Mouse (Mus musculus): ENCODE results near the gene Specc1l. TPM values are rescaled to one million over a fixed set of nuclear protein-coding genes. Genes with fewer than 3 reads are reported as not detected.
"Not testable (repeated sequence)": the region's sequence is repeated elsewhere in the genome, so short reads cannot be mapped to it uniquely, and the experiment has no call there.

The Specc1l gene
- polyA plus RNA-seq, 1 experiment, result 17.7 TPM

DNA sequence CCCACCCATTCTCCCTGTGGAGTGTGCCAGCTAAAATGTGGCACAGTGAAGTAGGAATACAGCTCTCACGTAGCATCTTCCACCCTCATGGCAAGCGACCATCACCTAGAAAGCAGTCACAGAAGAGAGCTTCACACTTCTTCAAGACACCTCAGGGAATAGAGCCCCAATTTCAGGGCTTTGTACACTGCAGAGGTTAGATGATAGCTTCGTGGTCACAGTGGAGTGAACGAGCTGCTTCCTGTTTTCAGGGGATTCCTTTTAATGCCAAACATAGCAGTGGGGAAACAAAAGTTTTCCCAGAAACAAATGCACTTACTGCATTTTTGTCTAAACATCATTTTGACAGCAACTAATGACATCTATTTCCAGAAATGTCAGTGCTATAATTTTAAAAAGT is 77.5 kb downstream of the Specc1l start:
- Histone ChIP-seq H3K27me3 (ENCODE audit: control insufficient read depth, insufficient read depth, low read length) (no peaks in the 10 kb centered on the region), H3K27ac (ENCODE audit: insufficient read depth, low read length) (peak overlapping the region; percentile 38; the same call in 1 of the 2 replicates), H3K4me3 (ENCODE audit: extremely low read depth, insufficient read depth, insufficient read length) (no peak overlapping the region), H3K4me1 (ENCODE audit: control insufficient read depth, insufficient read depth, insufficient read length) (peaks cover 13% of the 10 kb centered on the region), H3K36me3 (ENCODE audit: control insufficient read depth, insufficient read depth, low read length) (peaks cover 3% of the 10 kb centered on the region; the same call in 1 of the 2 replicates)
- 24% methylated on average over 4 of the region's 4 CpGs for WGBS
- no peak for TF ChIP-seq CTCF (IDR thresholded peaks at IDR 0.05; ENCODE audit: extremely low read depth, insufficient read depth, insufficient read length, insufficient replicate concordance)
- no peak for TF ChIP-seq POLR2A (IDR thresholded peaks at IDR 0.05; ENCODE audit: low read depth, low read length)
- DNase-seq (ENCODE audit: low read depth in 1 of 2, low spot score in 2 of 2), result no peak

DNA sequence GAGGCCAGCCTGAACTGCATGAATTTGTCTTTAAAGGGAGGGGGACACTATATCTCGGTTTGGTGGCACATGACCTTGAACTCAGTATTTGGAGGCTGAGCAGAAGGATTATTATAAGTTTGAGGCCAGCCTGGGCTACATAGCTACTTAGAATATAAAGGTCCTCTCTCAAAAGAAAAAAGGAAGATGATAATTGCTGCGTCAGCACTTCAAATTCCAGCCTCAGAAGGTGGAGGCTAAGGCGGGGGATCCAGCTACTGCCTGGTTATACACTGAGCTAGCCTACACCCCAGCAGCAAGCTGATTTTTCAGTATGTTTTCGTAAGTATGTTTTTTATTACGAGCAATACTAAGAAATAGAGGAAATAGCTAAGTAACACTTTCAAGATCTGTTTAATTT is 78.8 kb downstream of the Specc1l start:
- 85% methylated on average over 5 of the region's 5 CpGs for WGBS
- Histone ChIP-seq H3K27me3 (ENCODE audit: control insufficient read depth, insufficient read depth, low read length) (no peaks in the 10 kb centered on the region), H3K4me1 (ENCODE audit: control insufficient read depth, insufficient read depth, insufficient read length) (peaks cover 18% of the 10 kb centered on the region), H3K36me3 (ENCODE audit: control insufficient read depth, insufficient read depth, low read length) (peaks cover 3% of the 10 kb centered on the region; the same call in 1 of the 2 replicates), H3K27ac (ENCODE audit: insufficient read depth, low read length) (no peak overlapping the region), H3K4me3 (ENCODE audit: extremely low read depth, insufficient read depth, insufficient read length) (no peak overlapping the region)
- TF ChIP-seq CTCF (IDR thresholded peaks at IDR 0.05; ENCODE audit: extremely low read depth, insufficient read depth, insufficient read length, insufficient replicate concordance) (no peak), POLR2A (IDR thresholded peaks at IDR 0.05; ENCODE audit: low read depth, low read length) (no peak)
- DNase-seq (ENCODE audit: low read depth in 1 of 2, low spot score in 2 of 2), result no peak

DNA sequence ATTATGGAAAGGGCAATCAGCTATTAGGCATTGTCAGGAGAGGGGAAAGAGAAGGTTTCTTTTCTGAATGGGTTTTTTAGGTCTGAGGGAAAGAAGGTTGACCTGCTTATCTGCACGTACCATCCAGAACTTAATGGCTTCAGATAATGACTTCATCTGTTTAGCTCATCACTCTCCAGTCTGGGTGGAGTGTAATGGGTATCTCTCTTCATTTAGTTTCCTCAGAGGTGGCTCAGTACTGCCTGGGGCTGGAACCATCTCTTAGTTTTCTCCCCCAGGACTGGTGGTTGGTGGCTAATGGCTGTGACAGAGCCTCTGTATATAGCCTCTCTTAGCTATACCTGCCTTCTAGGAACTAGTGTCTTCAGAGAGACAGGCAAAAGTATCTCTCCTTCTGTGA is 79.5 kb downstream of the Specc1l start:
- DNase-seq (ENCODE audit: low read depth in 1 of 2, low spot score in 2 of 2), result no peak
- TF ChIP-seq POLR2A (IDR thresholded peaks at IDR 0.05; ENCODE audit: low read depth, low read length) (no peak), CTCF (IDR thresholded peaks at IDR 0.05; ENCODE audit: extremely low read depth, insufficient read depth, insufficient read length, insufficient replicate concordance) (no peak)
- Histone ChIP-seq H3K27ac (ENCODE audit: insufficient read depth, low read length) (no peak overlapping the region), H3K27me3 (ENCODE audit: control insufficient read depth, insufficient read depth, low read length) (no peaks in the 10 kb centered on the region), H3K4me3 (ENCODE audit: extremely low read depth, insufficient read depth, insufficient read length) (no peak overlapping the region), H3K36me3 (ENCODE audit: control insufficient read depth, insufficient read depth, low read length) (peaks cover 3% of the 10 kb centered on the region; the same call in 1 of the 2 replicates), H3K4me1 (ENCODE audit: control insufficient read depth, insufficient read depth, insufficient read length) (peaks cover 18% of the 10 kb centered on the region)
- 86% methylated on average over 1 of the region's 1 CpGs for WGBS

DNA sequence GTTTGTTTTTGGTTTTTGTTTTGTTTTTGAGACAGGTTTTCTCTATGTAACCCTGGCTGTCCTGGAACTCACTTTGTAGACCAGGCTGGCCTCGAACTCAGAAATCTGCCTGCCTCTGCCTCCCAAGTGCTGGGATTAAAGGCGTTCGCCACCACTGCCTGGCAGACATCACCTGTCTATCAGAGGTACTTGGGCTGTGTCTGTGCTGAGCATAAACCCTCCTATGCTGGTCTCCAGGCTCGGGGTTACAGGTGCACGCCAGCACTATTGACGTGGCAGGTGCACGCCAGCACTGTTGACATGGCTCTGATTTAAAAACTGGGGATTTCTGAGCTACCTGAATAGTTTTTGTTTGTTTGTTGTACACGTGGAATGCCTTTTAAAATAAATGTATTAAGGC is 80.3 kb downstream of the Specc1l start:
- DNase-seq (ENCODE audit: low read depth in 1 of 2, low spot score in 2 of 2); H3K4me3 ChIP-seq (ENCODE audit: extremely low read depth, insufficient read depth, insufficient read length); H3K36me3 ChIP-seq (ENCODE audit: control insufficient read depth, insufficient read depth, low read length); H3K27ac ChIP-seq (ENCODE audit: insufficient read depth, low read length); H3K27me3 ChIP-seq (ENCODE audit: control insufficient read depth, insufficient read depth, low read length): not testable (repeated sequence)
- WGBS, result 92% methylated on average over 8 of the region's 8 CpGs
- H3K4me1 ChIP-seq (ENCODE audit: control insufficient read depth, insufficient read depth, insufficient read length), result peaks cover 18% of the 10 kb centered on the region

DNA sequence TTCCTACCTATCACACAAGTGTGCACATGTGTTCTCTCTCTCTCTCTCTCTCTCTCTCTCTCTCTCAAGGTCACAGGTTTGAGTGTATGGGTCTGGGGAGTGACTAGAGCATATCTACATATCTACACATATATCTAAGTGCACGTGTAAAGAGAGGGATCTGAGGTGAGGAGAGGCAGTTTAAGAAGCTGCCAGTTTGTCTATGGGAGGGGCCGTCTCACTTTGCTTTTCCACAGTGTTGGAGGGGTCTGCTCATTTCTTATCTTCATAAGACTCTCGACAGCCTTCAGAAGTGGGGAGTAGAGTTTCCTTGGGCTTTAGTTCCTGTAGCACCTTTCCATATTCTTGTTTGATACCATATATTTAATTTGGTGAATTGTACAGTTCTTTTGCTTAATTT is 81.4 kb downstream of the Specc1l start:
- Histone ChIP-seq H3K27ac (ENCODE audit: insufficient read depth, low read length) (no peak overlapping the region), H3K36me3 (ENCODE audit: control insufficient read depth, insufficient read depth, low read length) (peaks cover 1% of the 10 kb centered on the region; the same call in 1 of the 2 replicates), H3K27me3 (ENCODE audit: control insufficient read depth, insufficient read depth, low read length) (no peaks in the 10 kb centered on the region), H3K4me3 (ENCODE audit: extremely low read depth, insufficient read depth, insufficient read length) (no peak overlapping the region), H3K4me1 (ENCODE audit: control insufficient read depth, insufficient read depth, insufficient read length) (peaks cover 18% of the 10 kb centered on the region; the same call in 1 of the 2 replicates)
- no peak for DNase-seq (ENCODE audit: low read depth in 1 of 2, low spot score in 2 of 2)
- WGBS, result 75% methylated on average over 3 of the region's 3 CpGs
- no peak for TF ChIP-seq POLR2A (IDR thresholded peaks at IDR 0.05; ENCODE audit: low read depth, low read length)
- no peak for TF ChIP-seq CTCF (IDR thresholded peaks at IDR 0.05; ENCODE audit: extremely low read depth, insufficient read depth, insufficient read length, insufficient replicate concordance)

DNA sequence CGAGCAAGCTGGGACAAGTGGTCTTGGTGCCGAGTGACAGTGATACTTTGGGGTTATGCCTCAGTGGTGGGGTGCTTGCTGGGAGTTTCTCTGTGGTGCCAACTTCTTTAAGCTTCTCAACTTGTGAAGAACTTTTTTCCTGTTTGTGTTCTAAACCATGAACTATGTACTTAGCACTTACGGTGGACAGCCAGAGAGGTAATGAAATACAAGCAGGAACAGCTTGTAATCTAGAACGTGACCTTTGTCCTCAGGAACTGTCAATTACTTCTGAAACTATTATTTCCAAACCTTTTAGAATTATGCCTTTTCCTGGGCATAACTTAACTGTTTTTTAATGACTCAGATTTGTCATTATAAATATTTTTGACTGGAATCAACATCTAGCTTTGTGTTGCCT is 82.5 kb downstream of the Specc1l start:
- peaks cover 1% of the 10 kb centered on the region; the same call in 1 of the 2 replicates for H3K36me3 ChIP-seq (ENCODE audit: control insufficient read depth, insufficient read depth, low read length)
- H3K27me3 ChIP-seq (ENCODE audit: control insufficient read depth, insufficient read depth, low read length), result no peaks in the 10 kb centered on the region
- peaks cover 8% of the 10 kb centered on the region; the same call in 1 of the 2 replicates for H3K4me1 ChIP-seq (ENCODE audit: control insufficient read depth, insufficient read depth, insufficient read length)
- no peak overlapping the region; the same call in 1 of the 2 replicates for H3K27ac ChIP-seq (ENCODE audit: insufficient read depth, low read length)
- no peak overlapping the region for H3K4me3 ChIP-seq (ENCODE audit: extremely low read depth, insufficient read depth, insufficient read length)
- WGBS, result 73% methylated on average over 4 of the region's 4 CpGs
- no peak for DNase-seq (ENCODE audit: low read depth in 1 of 2, low spot score in 2 of 2)
- TF ChIP-seq POLR2A (IDR thresholded peaks at IDR 0.05; ENCODE audit: low read depth, low read length) (no peak), CTCF (IDR thresholded peaks at IDR 0.05; ENCODE audit: extremely low read depth, insufficient read depth, insufficient read length, insufficient replicate concordance) (no peak)

DNA sequence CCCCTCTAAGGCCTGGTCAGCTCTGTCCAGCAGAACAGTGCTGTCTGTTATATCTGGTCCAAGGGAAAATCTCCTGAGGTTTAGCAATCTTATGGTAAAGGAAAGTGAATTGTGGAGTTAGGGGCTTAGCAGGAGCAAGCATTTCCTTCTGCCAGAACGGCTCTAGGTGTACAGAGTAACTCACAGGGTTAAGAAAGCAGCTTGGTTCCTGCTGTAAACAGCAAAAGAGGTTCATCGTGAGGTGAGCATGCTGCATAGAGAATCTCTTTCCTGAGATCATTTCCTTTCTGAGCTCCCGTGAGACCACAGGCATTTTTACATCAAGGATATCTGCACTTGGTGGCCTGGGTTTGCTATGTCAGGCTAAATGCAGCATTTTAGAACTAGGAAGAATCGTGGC is 83.1 kb downstream of the Specc1l start:
- 19% methylated on average over 4 of the region's 4 CpGs for WGBS
- DNase-seq (ENCODE audit: low read depth in 1 of 2, low spot score in 2 of 2), result no peak
- H3K4me3 ChIP-seq (ENCODE audit: extremely low read depth, insufficient read depth, insufficient read length), result no peak overlapping the region
- TF ChIP-seq POLR2A (IDR thresholded peaks at IDR 0.05; ENCODE audit: low read depth, low read length) (no peak), CTCF (IDR thresholded peaks at IDR 0.05; ENCODE audit: extremely low read depth, insufficient read depth, insufficient read length, insufficient replicate concordance) (no peak)
- H3K4me1 ChIP-seq (ENCODE audit: control insufficient read depth, insufficient read depth, insufficient read length), result peaks cover 5% of the 10 kb centered on the region; the same call in 1 of the 2 replicates
- no peak overlapping the region for H3K27ac ChIP-seq (ENCODE audit: insufficient read depth, low read length)
- no peaks in the 10 kb centered on the region for H3K27me3 ChIP-seq (ENCODE audit: control insufficient read depth, insufficient read depth, low read length)
- peaks cover 1% of the 10 kb centered on the region; the same call in 1 of the 2 replicates for H3K36me3 ChIP-seq (ENCODE audit: control insufficient read depth, insufficient read depth, low read length)

All from spleen, adult 2 months (tissue).